Mouse (Mus musculus): ENCODE data around the gene Hacd3.
"Not testable (repeated sequence)": the region's sequence is repeated elsewhere in the genome, so short reads cannot be mapped to it uniquely, and the experiment has no call there.

Hacd3 gene

GRCm38 (mm10) chr9:65016241-65016977 is 5.1 kb downstream of the Hacd3 start:
- no peak for DNase-seq

GRCm38 (mm10) chr9:65015461-65016222 is 5.9 kb downstream of the Hacd3 start:
- peak; percentile 48 for DNase-seq

- DNase-seq: peak; percentile 69
These were observed 10.2 kb downstream of the Hacd3 start for GRCm38 (mm10) chr9:65011304-65011703.

GRCm38 (mm10) chr9:65010632-65011031 is 10.9 kb downstream of the Hacd3 start:
- no peak for DNase-seq

GRCm38 (mm10) chr9:65005737-65006136 is 15.8 kb downstream of the Hacd3 start:
- DNase-seq: no peak

GRCm38 (mm10) chr9:65001481-65001880 is 20.0 kb downstream of the Hacd3 start:
- no peak for DNase-seq

- DNase-seq: not testable (repeated sequence)
These were observed 26.0 kb downstream of the Hacd3 start for GRCm38 (mm10) chr9:64995464-64995863.

- DNase-seq: no peak
These were observed 31.2 kb downstream of the Hacd3 start for GRCm38 (mm10) chr9:64990291-64990690.

GRCm38 (mm10) chr9:64988443-64988842 is 33.0 kb downstream of the Hacd3 start:
- no peak for DNase-seq

- no peak for DNase-seq
These were observed 33.8 kb downstream of the Hacd3 start for GRCm38 (mm10) chr9:64987651-64988050.

GRCm38 (mm10) chr9:64985807-64986206 is 35.7 kb downstream of the Hacd3 start:
- no peak for DNase-seq

- no peak for DNase-seq
These were observed 36.3 kb downstream of the Hacd3 start for GRCm38 (mm10) chr9:64985037-64985794.

GRCm38 (mm10) chr9:64981904-64982303 is 39.6 kb downstream of the Hacd3 start:
- no peak for DNase-seq

GRCm38 (mm10) chr9:64980548-64980947 is 40.9 kb downstream of the Hacd3 start:
- DNase-seq: no peak

GRCm38 (mm10) chr9:64960978-64961320 is 60.5 kb downstream of the Hacd3 start:
- DNase-seq: no peak

GRCm38 (mm10) chr9:64960117-64960977 is 61.1 kb downstream of the Hacd3 start, which contains the start of gene Ints14:
Gene Ints14, plus strand, starts transcription at chr9:64960905.
- DNase-seq: peak; percentile 97

- no peak for DNase-seq
These were observed 64.2 kb downstream of the Hacd3 start for GRCm38 (mm10) chr9:64957276-64957675.

- DNase-seq: peak; percentile 32
These were observed 65.2 kb downstream of the Hacd3 start for GRCm38 (mm10) chr9:64956337-64956736.

- peak; percentile 23 for DNase-seq
These were observed 68.3 kb downstream of the Hacd3 start for GRCm38 (mm10) chr9:64953190-64953589.

- DNase-seq: peak; percentile 49
These were observed 69.4 kb downstream of the Hacd3 start for GRCm38 (mm10) chr9:64952055-64952454.

- no peak for DNase-seq
These were observed 70.3 kb downstream of the Hacd3 start, which contains the start of gene Slc24a1 for GRCm38 (mm10) chr9:64951161-64951657. Gene Slc24a1, minus strand, starts transcription at chr9:64951607.

- DNase-seq: no peak
These were observed 73.9 kb downstream of the Hacd3 start for GRCm38 (mm10) chr9:64947483-64948095.
